Mouse (Mus musculus) liver, embryonic 16.5 days (tissue): ENCODE data around the gene Ly6g6d. TPM values are rescaled to one million over a fixed set of nuclear protein-coding genes. Genes with fewer than 3 reads are reported as not detected.

Experiments used
- ATAC-seq: fragments of 200-750 bp; cut with Nextera tagmentation; 2 replicates; pipeline ENCODE4 v1.8.0; 2017; ENCODE audit warnings: low read depth, mild to moderate bottlenecking, moderate number of reproducible peaks, moderate library complexity
- H3K27ac ChIP-seq: fragments of 300-500 bp; sonication (generic); 2 replicates; pipeline ENCODE4 v1.5.1; 2014; ENCODE audit warnings: mild to moderate bottlenecking, low read length
- H3K27me3 ChIP-seq: fragments of 300-500 bp; sonication (generic); 2 replicates; pipeline ENCODE4 v1.6.1; 2014; ENCODE audit warnings: low read depth, low read length, mixed read lengths; ENCODE audit not compliant: control insufficient read depth, insufficient read depth
- H3K36me3 ChIP-seq: fragments of 300-500 bp; sonication (generic); 2 replicates; pipeline ENCODE4 v1.6.1; 2014; ENCODE audit warnings: mild to moderate bottlenecking; ENCODE audit not compliant: control insufficient read depth, insufficient read depth
- H3K4me1 ChIP-seq: fragments of 300-500 bp; sonication (generic); 2 replicates; pipeline ENCODE4 v1.6.1; 2014; ENCODE audit warnings: low read depth, low read length, mixed read lengths; ENCODE audit not compliant: control insufficient read depth
- H3K4me2 ChIP-seq: fragments of 300-500 bp; sonication (generic); 2 replicates; pipeline ENCODE4 v1.6.1; 2014; ENCODE audit warnings: low read depth, low read length, mixed read lengths
- H3K4me3 ChIP-seq: fragments of 300-500 bp; sonication (generic); 2 replicates; pipeline ENCODE4 v1.5.1; 2014; ENCODE audit warnings: low read depth, mild to moderate bottlenecking, low read length
- H3K9ac ChIP-seq: fragments of 300-500 bp; sonication (generic); 2 replicates; pipeline ENCODE4 v1.6.1; 2014; ENCODE audit warnings: low read depth, low read length
- H3K9me3 ChIP-seq: fragments of 300-500 bp; sonication (generic); replicated peaks from 2 replicates; pipeline ENCODE4 v1.6.1; 2016; ENCODE audit warnings: low read length; ENCODE audit not compliant: control insufficient read depth
- WGBS: fragments of 180-500 bp; shearing (Covaris S2); extraction: QIAGEN DNeasy Blood & Tissue Kit; methylation state at CpG from one replicate; pipeline ENCODE4 v1.1.7; 2014; ENCODE audit not compliant: insufficient replicate concordance; 5-methylcytosine and 5-hydroxymethylcytosine counted together
- polyA plus RNA-seq: library from polyadenylated mRNA; unstranded; fragments of >200 nt; fragmentation: Nextera tagmentation; extraction: Ambion mirVana; gene quantifications from 2 replicates; pipeline ENCODE4 v1.2.1, GENCODE M21; 2015

Gene Ly6g6d
- polyA plus RNA-seq, 1 experiment from 2014 or later, result 0.55 TPM

DNA sequence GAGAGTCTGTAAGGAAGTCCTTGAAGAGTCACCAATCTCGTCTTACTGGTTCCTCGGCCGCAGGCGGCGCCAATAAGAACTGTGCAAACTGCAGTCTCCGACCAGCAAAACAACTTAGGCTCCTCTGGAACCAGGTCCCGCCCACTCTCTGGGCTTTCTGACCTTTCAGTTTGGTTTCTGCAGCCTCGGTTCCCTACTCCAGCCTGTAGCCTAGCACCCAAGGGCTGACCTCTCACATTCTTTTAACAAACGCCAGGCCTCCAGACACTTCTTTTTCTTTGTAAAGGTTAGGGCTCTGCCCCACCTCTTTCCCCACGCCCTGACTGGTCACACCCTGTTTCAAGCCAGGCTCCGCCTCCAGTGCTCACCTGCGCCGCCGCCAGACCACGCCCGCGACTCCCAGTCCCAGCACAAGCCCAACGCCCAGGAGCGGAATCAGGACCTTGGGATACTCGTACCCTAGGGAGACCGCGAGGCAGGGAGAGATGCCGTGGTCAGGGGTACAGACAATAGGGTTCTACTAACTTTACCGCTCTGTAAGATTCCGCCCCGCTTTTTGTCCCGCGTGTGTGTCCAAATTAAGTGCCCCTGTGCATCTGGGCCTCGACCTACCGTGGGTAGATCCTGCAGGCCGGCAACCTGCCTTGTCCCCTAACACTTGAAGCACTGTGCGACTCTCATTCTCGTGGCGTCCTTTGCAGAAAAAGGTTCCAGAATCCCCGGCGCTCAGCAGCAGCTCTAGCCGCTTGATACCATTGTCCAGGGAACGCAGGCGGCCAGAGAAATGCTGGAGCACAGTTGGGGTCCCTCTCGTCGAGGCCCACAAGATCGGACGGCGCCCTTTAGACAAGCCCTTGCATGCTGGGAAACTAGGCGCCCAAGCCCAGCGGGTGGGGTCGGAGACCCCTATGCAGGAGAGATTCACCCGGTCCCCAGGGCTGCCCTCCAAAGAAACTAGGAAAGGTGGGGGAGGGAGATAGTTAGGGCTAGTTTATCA is 12.6 kb downstream of the Ly6g6d start, which contains the start of gene Ly6g6c:
Gene Ly6g6c (plus strand): TSS at position 438 of the 997 bp plus-strand sequence.
- peak; percentile 38; the same call in 1 of the 2 replicates for ATAC-seq
- H3K27ac ChIP-seq, result no peak within 1 kb of the TSS
- H3K27me3 ChIP-seq, result peaks cover 64% of the 10 kb centered on the region
- H3K4me3 ChIP-seq, result peak within 1 kb of the TSS; percentile 52
- H3K4me2 ChIP-seq, result peak within 1 kb of the TSS; percentile 64
- H3K4me1 ChIP-seq, result peaks cover 26% of the 10 kb centered on the region
- 2% methylated on average over 48 of the region's 48 CpGs for WGBS
- no peaks in the 10 kb centered on the region for H3K36me3 ChIP-seq
- no peaks in the 10 kb centered on the region for H3K9me3 ChIP-seq
- no peak within 1 kb of the TSS for H3K9ac ChIP-seq

DNA sequence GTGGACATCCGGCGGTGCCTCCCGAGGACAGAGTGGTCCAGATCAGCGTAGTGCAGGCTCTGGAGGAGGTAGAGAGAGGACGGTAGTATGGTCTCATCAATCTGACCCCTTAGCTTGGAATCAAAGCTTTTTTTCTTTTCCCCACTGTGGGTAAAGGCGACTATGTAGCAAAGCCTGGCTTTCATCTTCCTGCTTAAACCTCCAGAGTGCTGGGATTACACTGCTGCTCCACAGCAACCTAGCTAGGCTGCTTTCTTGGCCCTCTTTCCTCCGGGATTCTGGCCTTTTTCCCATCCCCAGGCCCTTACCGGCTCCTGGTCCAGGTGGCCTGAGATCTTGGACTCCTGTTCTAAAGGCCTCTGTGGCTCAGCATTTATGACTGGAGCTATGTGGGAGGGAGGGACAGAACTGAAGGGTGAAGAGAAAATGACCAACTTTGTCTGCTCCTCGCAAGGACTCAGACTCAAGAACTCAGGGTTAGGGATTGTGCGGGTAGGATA is 13.4 kb downstream of the Ly6g6d start:
- H3K36me3 ChIP-seq, result no peaks in the 10 kb centered on the region
- H3K27me3 ChIP-seq, result peaks cover 65% of the 10 kb centered on the region
- peaks cover 35% of the 10 kb centered on the region for H3K4me1 ChIP-seq
- peak overlapping the region; percentile 52; the same call in 1 of the 2 replicates for H3K4me3 ChIP-seq
- peak overlapping the region; percentile 64 for H3K4me2 ChIP-seq
- no peak for ATAC-seq
- 27% methylated on average over 10 of the region's 10 CpGs for WGBS
- no peak overlapping the region for H3K27ac ChIP-seq
- H3K9ac ChIP-seq, result no peak overlapping the region
- H3K9me3 ChIP-seq, result no peaks in the 10 kb centered on the region

DNA sequence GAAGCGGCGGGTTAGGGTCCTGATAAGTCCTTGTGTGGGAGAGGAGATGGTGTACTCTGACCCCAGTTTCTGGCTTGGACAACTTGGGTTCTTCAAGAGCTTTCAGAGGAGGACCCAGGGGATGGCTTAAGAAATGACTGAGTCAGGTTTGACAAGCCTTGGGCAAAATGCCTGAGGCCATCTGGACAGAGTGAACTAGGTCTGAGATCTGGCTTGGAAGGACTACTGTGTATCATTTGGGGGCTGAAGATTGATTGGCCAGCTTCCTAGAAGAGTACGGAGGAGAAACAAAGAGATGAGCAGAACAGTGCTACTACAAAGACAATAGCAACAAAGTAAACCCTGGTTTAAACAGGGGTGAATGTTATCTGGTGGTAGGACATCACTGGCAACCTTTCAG is 14.4 kb downstream of the Ly6g6d start:
- H3K36me3 ChIP-seq, result peaks cover under 1% of the 10 kb centered on the region
- no peak overlapping the region for H3K27ac ChIP-seq
- H3K4me1 ChIP-seq, result peaks cover 44% of the 10 kb centered on the region
- ATAC-seq, result no peak
- no peaks in the 10 kb centered on the region for H3K9me3 ChIP-seq
- WGBS, result 70% methylated on average over 3 of the region's 3 CpGs
- H3K4me2 ChIP-seq, result no peak overlapping the region
- peaks cover 60% of the 10 kb centered on the region for H3K27me3 ChIP-seq
- no peak overlapping the region for H3K4me3 ChIP-seq
- no peak overlapping the region for H3K9ac ChIP-seq

- Histone ChIP-seq H3K27ac (no peak overlapping the region), H3K36me3 (peaks cover 6% of the 10 kb centered on the region), H3K9ac (no peak overlapping the region), H3K4me3 (no peak overlapping the region), H3K4me2 (no peak overlapping the region), H3K4me1 (peaks cover 51% of the 10 kb centered on the region), H3K9me3 (no peaks in the 10 kb centered on the region), H3K27me3 (peaks cover 40% of the 10 kb centered on the region)
- no peak for ATAC-seq
- 76% methylated on average over 8 of the region's 8 CpGs for WGBS
These were observed 16.6 kb downstream of the Ly6g6d start for GRCm38 (mm10) chr17:35061299-35061698.

GRCm38 (mm10) chr17:35060737-35061297 is 17.0 kb downstream of the Ly6g6d start:
- no peaks in the 10 kb centered on the region for H3K9me3 ChIP-seq
- H3K4me1 ChIP-seq, result peaks cover 50% of the 10 kb centered on the region
- WGBS, result 67% methylated on average over 22 of the region's 22 CpGs
- H3K27me3 ChIP-seq, result peaks cover 35% of the 10 kb centered on the region
- no peak for ATAC-seq
- no peak overlapping the region for H3K9ac ChIP-seq
- H3K36me3 ChIP-seq, result peaks cover 11% of the 10 kb centered on the region
- H3K4me2 ChIP-seq, result 0 out of 2 replicates have a peak overlapping the region, but pooled peaks have one; percentile 8
- H3K4me3 ChIP-seq, result no peak overlapping the region
- no peak overlapping the region for H3K27ac ChIP-seq

- no peak overlapping the region for H3K9ac ChIP-seq
- 42% methylated on average over 14 of the region's 14 CpGs for WGBS
- no peak for ATAC-seq
- no peak overlapping the region for H3K27ac ChIP-seq
- no peaks in the 10 kb centered on the region for H3K9me3 ChIP-seq
- H3K4me2 ChIP-seq, result peak overlapping the region; percentile 85
- H3K4me3 ChIP-seq, result peak overlapping the region; percentile 60
- H3K4me1 ChIP-seq, result peaks cover 46% of the 10 kb centered on the region
- H3K36me3 ChIP-seq, result peaks cover 16% of the 10 kb centered on the region
- H3K27me3 ChIP-seq, result peaks cover 27% of the 10 kb centered on the region
These were observed 17.8 kb downstream of the Ly6g6d start for GRCm38 (mm10) chr17:35060071-35060470.

GRCm38 (mm10) chr17:35058911-35059892 is 18.7 kb downstream of the Ly6g6d start, which contains the start of gene Ddah2:
TSS of gene Ddah2 (plus strand) at chr17:35059035.
- peaks cover 22% of the 10 kb centered on the region for H3K36me3 ChIP-seq
- peak; percentile 77 for ATAC-seq
- H3K4me3 ChIP-seq, result peak within 1 kb of the TSS; percentile 60
- H3K4me2 ChIP-seq, result peak within 1 kb of the TSS; percentile 85
- H3K9me3 ChIP-seq, result no peaks in the 10 kb centered on the region
- peak within 1 kb of the TSS; percentile 59 for H3K9ac ChIP-seq
- under 1% methylated on average over 57 of the region's 57 CpGs for WGBS
- H3K27me3 ChIP-seq, result peaks cover 19% of the 10 kb centered on the region
- H3K27ac ChIP-seq, result peak within 1 kb of the TSS; percentile 52
- H3K4me1 ChIP-seq, result peaks cover 39% of the 10 kb centered on the region

DNA sequence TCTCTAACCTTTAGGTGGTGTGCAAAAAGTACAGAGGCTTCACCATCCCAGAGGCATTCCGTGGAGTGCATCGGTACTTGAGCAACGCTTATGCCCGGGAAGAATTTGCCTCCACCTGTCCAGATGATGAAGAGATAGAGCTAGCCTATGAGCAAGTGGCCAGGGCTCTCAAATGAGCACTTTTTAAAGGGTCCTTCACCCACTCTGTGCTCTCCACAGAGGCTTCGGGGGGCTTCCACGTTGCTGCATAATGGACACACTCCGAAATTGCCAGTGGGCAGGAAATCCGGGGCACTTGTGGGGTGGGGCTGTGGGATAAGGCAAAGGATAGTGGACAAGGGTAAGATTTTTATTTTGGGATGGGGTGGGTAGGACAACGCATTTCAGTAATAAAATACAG is 19.5 kb downstream of the Ly6g6d start:
- Histone ChIP-seq H3K9ac (no peak overlapping the region), H3K36me3 (peaks cover 31% of the 10 kb centered on the region), H3K27me3 (peaks cover 10% of the 10 kb centered on the region; the same call in 1 of the 2 replicates), H3K27ac (no peak overlapping the region; the same call in 1 of the 2 replicates), H3K4me3 (no peak overlapping the region), H3K9me3 (no peaks in the 10 kb centered on the region), H3K4me1 (peaks cover 39% of the 10 kb centered on the region), H3K4me2 (no peak overlapping the region)
- no peak for ATAC-seq
- WGBS, result 63% methylated on average over 9 of the region's 9 CpGs
